Mouse (Mus musculus): ENCODE measurements around the gene Tob2. TPM values are rescaled to one million over a fixed set of nuclear protein-coding genes. Genes with fewer than 3 reads are reported as not detected.
A peak's percentile ranks its signal among the peaks of the same experiment; 100 is the strongest.

Gene Tob2
- total RNA-seq, 2 experiments from 2014 or later = 24.1 to 32.3 TPM

- DNase-seq = peak; percentile 53
Measured at GRCm38 (mm10) chr15:81860471-81861135, 2.0 kb upstream of the Tob2 start.

GRCm38 (mm10) chr15:81859330-81860255 is 997 bp upstream of the Tob2 start:
- DNase-seq = peak; percentile 88

DNA sequence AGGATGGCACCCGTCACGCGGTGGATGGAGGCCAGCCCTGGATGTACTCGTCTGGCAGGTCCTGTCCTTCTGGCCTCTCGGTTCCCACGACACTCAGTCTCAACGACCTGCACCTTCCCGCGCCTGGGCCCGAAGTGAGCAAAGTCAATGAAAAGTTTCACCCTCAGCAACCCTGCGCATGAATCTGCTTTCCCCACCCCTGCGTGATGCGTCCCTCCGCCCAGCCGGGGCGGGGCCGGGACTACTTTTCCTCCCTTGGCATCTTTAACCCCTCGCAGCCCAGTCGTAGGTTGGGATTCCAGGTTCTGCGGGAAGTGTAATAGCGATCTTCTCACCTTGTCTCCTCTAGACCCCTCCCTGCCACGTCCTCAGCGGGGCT is 469 bp downstream of the Tob2 start:
- peak; percentile 94 for DNase-seq

DNA sequence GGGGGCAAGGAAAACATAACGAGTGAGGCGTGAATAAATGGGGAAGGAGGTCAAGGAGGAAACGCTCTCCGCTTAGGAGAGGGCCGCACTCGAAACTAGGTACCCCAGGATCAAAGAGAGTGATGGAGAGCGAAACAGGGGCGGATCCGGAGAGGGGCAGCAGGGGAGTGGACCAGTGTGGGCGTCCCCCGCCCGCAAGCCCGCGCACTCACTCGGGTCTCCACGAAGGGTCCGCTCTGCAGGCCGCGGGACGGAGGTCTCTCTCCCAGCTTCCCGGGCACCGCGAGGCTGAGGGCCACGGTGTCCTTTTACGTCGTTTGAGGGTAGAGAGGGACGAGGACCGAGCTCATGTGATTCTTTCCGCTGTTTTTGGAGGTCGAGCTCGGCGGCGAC is 876 bp downstream of the Tob2 start:
- DNase-seq = no peak

DNA sequence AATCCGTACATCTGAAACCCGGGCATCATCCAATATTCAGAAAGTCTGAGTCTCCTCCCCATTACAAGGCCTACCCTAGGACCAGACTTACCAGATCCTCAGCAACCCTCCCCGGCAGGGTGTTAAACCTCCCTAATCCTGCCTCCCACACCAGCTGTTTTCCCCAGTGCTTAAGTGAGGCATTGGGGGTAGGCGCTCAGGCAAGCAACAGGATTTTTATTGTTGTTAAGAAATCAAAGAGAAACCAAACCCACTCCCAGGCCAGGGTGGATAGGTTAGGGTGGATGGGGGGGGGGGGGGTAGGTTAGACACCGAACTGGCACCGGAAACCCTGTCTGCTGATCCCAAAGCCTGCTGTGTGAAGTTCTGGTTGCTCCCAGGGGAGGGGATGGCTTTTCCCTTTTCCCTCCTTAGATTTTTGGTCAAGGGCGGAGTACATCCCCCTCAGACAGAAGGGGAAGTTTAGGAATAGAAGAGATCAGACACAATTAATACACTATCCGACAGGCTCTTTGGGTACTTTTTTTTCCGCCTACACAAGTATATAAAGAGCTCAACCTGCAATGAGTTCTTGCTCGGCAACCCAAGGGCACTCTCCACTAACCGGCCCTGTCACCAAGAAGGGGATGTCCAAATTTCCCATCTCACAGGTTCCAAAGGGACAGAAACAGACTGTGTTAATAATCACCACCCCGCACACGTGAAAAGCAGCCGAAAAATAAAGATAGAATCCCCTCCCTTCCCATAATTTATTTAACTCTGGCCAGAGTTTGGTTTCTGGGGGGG is 1.5 kb downstream of the Tob2 start:
- no peak for DNase-seq

- peak; percentile 84 for DNase-seq
Measured at GRCm38 (mm10) chr15:81856030-81856790, 2.4 kb downstream of the Tob2 start.

- no peak for DNase-seq
Measured at GRCm38 (mm10) chr15:81853081-81853480, 5.5 kb downstream of the Tob2 start.

GRCm38 (mm10) chr15:81852411-81853000 is 6.1 kb downstream of the Tob2 start:
- no peak for DNase-seq

- DNase-seq = no peak
Measured at GRCm38 (mm10) chr15:81851375-81851774, 7.2 kb downstream of the Tob2 start.

- no peak for DNase-seq
Measured at GRCm38 (mm10) chr15:81850718-81851117, 7.9 kb downstream of the Tob2 start.

- DNase-seq = no peak
Measured at GRCm38 (mm10) chr15:81849104-81849503, 9.5 kb downstream of the Tob2 start.

DNA sequence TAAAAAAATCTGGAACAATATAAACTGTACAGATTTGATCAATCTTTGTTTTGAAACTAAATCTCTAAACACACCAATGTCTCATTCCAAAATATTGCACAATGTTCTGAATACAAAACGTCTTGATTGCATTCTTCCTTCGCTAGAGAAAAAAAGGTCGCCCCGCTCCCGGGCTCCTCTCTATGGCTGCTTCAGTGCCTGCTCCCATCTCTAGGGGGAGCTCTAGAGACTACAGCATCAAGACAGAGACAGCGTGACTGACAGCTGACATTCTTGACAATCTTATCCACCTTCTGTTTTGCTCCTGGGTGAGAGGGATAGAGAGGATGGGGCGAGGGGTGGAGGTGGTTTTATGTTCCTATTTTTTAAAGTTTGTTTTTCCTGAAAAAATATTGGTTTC is 10.3 kb downstream of the Tob2 start:
- DNase-seq = peak; percentile 72

DNA sequence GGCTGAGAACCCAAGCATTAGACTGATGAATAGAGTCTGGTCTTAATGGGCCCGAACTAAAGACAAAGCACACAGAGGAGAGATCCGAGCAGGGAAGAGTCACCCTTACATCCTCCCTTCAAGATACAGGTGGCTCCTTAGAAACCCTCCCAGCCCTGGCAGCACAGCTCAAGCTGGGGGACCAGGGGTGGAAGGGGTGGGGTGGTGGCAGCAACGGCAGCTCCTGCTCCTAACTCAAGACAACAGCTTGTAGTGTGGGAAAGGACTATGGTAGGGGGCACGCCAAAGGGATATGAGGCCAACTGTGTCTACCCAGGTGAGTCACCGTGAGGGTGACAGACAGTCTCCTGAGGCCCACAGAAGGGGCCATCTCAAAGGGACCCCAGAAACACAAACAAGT is 10.7 kb downstream of the Tob2 start:
- no peak for DNase-seq

DNA sequence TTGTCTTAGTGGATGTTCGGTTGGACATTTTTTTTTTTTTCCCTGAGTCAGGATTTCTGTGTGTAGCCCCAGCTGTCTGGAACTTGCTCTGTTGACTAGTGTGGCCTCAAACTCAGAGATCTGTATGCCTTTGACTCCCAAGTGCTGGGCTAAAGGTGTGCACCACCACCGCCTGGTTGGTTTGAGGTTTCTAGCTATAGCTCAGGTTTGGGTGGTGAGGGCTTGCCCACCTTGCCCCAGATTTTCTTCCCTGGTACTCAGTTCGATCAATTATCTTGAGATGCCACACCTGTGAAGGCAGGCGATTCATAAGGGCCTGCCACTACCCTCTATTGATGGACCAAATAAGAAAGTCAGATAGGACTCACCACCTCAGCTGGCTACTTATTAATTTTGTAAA is 11.4 kb downstream of the Tob2 start:
- no peak for DNase-seq

GRCm38 (mm10) chr15:81846755-81847154 is 11.8 kb downstream of the Tob2 start:
- no peak for DNase-seq

- DNase-seq = peak; percentile 59
Measured at GRCm38 (mm10) chr15:81845724-81846123, 12.9 kb downstream of the Tob2 start.

GRCm38 (mm10) chr15:81845033-81845625 is 13.5 kb downstream of the Tob2 start:
- DNase-seq = no peak

- no peak for DNase-seq
Measured at GRCm38 (mm10) chr15:81842275-81842674, 16.3 kb downstream of the Tob2 start.

GRCm38 (mm10) chr15:81840306-81840705 is 18.3 kb downstream of the Tob2 start:
- no peak for DNase-seq

DNA sequence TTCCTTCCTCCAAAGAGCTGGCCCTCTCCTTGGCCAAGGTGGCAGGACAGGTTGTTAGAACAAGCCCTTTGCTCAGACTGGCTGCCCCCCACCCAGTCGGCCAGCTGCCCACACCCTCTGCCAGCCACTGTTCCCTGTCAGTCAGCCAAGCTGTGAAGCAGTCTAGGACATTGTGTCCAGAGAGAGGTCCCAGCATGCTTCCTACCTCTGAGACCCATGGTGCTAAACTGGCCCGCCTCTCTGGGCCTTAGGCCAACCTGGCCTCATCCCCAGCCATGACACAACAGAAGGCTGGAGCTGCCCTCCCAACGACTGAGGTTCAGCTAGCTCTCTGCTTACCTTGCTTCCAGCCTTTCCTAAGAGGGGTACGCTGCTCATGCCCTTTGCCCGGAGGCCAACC is 19.0 kb downstream of the Tob2 start:
- peak; percentile 92 for DNase-seq

DNA sequence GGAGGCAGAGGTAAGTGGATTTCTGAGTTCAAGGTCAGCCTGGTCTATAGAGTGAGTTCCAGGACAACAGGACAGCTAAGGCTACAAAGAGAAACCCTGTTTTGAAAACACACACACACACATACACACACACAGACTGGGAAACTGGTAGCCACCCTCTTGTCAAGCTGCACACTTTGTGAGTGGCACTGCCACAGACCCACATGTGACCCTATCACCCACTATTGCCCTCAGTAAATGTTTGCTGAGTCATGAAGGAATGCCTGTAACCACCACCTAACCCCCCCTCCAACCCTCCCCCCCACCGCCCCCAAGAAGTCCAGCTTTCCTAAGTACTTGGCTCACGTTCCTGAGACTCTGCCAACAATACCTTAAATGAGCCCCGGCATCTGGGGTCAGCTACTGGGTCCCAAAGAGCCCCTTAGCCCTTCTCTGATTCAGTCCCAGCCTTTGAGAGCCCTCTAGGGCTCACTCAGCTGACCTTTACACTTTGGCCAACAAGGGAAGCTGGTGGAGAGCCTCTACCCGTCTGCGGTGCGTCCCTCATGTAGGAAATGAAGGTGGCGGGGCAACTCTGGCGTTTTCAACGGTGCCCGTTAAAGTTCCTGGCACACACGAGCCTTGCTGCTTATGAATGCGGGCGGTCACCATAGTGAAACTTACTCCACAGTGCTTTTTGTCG is 19.9 kb downstream of the Tob2 start:
- peak; percentile 53 for DNase-seq
